Mouse (Mus musculus) CH12.LX (cell line): ENCODE measurements around the gene Brip1. TPM values are rescaled to one million over a fixed set of nuclear protein-coding genes. Genes with fewer than 3 reads are reported as not detected.

ENCODE experiments used
- DNase-seq: peaks from one replicate; pipeline ENCODE4 v3.0.0-alpha.2; 2013; ENCODE audit errors: extremely low read depth
- H3K27ac ChIP-seq: 2 replicates; pipeline ENCODE4 v1.5.1; 2012; ENCODE audit warnings: low read depth, mild to moderate bottlenecking, control low read depth, moderate library complexity; ENCODE audit not compliant: insufficient read depth
- H3K27me3 ChIP-seq: replicated peaks from 2 replicates; pipeline ENCODE3; 2012; ENCODE audit warnings: inconsistent platforms
- H3K36me3 ChIP-seq, 2 experiments: replicated peaks in 1 of 2; 2 replicates each; pipeline versions ENCODE3 to v1.6.1; 2012; ENCODE audit warnings: inconsistent platforms in 1 of 2, low read length in 1 of 2, mild to moderate bottlenecking in 1 of 2, mixed read lengths in 1 of 2, moderate library complexity in 1 of 2; ENCODE audit not compliant: control insufficient read depth in 1 of 2, insufficient read depth in 1 of 2
- H3K4me1 ChIP-seq, 2 experiments: 2 replicates each; pipeline ENCODE4 v1.6.1; 2012; ENCODE audit warnings: inconsistent platforms in 1 of 2, moderate library complexity in 1 of 2; ENCODE audit not compliant: insufficient read depth in 2 of 2, control insufficient read depth in 1 of 2
- H3K4me2 ChIP-seq: 2 replicates; pipeline ENCODE4 v1.6.1; 2012; ENCODE audit warnings: low read depth, mild to moderate bottlenecking, control low read depth; ENCODE audit not compliant: poor library complexity, insufficient read depth, severe bottlenecking
- H3K4me3 ChIP-seq, 3 experiments: fragments of 150-350 bp in 1 of 3; sonication (generic) in 1 of 3; replicated peaks in 1 of 3; 2 replicates each; pipeline versions ENCODE3 to v1.5.1; 2011 to 2012; ENCODE audit warnings: low read depth in 2 of 3, low read length in 2 of 3, mild to moderate bottlenecking in 2 of 3, moderate library complexity in 2 of 3, control low read depth in 1 of 3, improper control_type of control experiment in 1 of 3, inconsistent platforms in 1 of 3, mixed read lengths in 1 of 3; ENCODE audit not compliant: poor library complexity in 1 of 3
- H3K79me2 ChIP-seq: replicated peaks from 2 replicates; pipeline ENCODE4 v1.6.1; 2012; ENCODE audit warnings: mild to moderate bottlenecking, moderate library complexity; ENCODE audit not compliant: control insufficient read depth, poor library complexity, insufficient read depth, severe bottlenecking; ENCODE audit errors: extremely low read depth
- H3K9ac ChIP-seq: 2 replicates; pipeline ENCODE4 v1.6.1; 2012; ENCODE audit warnings: low read depth, mild to moderate bottlenecking, control low read depth, moderate library complexity; ENCODE audit not compliant: insufficient read depth
- H3K9me3 ChIP-seq: replicated peaks from 2 replicates; pipeline ENCODE3; 2012; ENCODE audit warnings: low read length, inconsistent platforms, mixed read lengths
- BHLHE40 ChIP-seq: IDR thresholded peaks from 2 replicates; pipeline ENCODE4 v1.6.1; 2011; ENCODE audit warnings: mild to moderate bottlenecking, low read depth, low read length, improper control_type of control experiment
- CHD1 ChIP-seq: IDR thresholded peaks from 2 replicates; pipeline ENCODE4 v1.6.1; 2012; ENCODE audit warnings: low read depth, low read length, improper control_type of control experiment, inconsistent platforms
- E2F4 ChIP-seq: IDR thresholded peaks from 2 replicates; pipeline ENCODE4 v1.6.1; 2011; ENCODE audit warnings: low read depth, low read length, improper control_type of control experiment; ENCODE audit not compliant: insufficient replicate concordance
- ELF1 ChIP-seq: IDR thresholded peaks from 2 replicates; pipeline ENCODE4 v1.6.1; 2014; ENCODE audit warnings: low read depth, mild to moderate bottlenecking, inconsistent platforms, low read length, improper control_type of control experiment
- ETS1 ChIP-seq: conservative IDR thresholded peaks from 2 replicates; pipeline ENCODE4 v1.6.1; 2012; ENCODE audit warnings: low read depth, mild to moderate bottlenecking, inconsistent platforms, low read length, improper control_type of control experiment, moderate library complexity
- IRF4 ChIP-seq: IDR thresholded peaks from 2 replicates; pipeline ENCODE4 v1.6.1; 2014; ENCODE audit warnings: low read depth, mild to moderate bottlenecking, inconsistent platforms, low read length, improper control_type of control experiment
- JUND ChIP-seq: conservative IDR thresholded peaks from 2 replicates; pipeline ENCODE4 v1.6.1; 2011; ENCODE audit warnings: low read depth, low read length, improper control_type of control experiment
- MAFK ChIP-seq: IDR thresholded peaks from 2 replicates; pipeline ENCODE4 v1.6.1; 2011; ENCODE audit warnings: low read length, improper control_type of control experiment; ENCODE audit not compliant: insufficient replicate concordance
- MAX ChIP-seq: IDR thresholded peaks from 2 replicates; pipeline ENCODE4 v1.6.1; 2011; ENCODE audit warnings: low read length, improper control_type of control experiment
- MXI1 ChIP-seq: IDR thresholded peaks from 2 replicates; pipeline ENCODE4 v1.6.1; 2011; ENCODE audit warnings: mild to moderate bottlenecking, low read depth, low read length, improper control_type of control experiment
- NELFE ChIP-seq: IDR thresholded peaks from 2 replicates; pipeline ENCODE4 v1.6.1; 2011; ENCODE audit warnings: low read depth, low read length, improper control_type of control experiment
- NRF1 ChIP-seq: IDR thresholded peaks from 2 replicates; pipeline ENCODE4 v1.6.1; 2014; ENCODE audit warnings: low read depth, mild to moderate bottlenecking, inconsistent platforms, low read length, improper control_type of control experiment, moderate library complexity
- POLR2A ChIP-seq: IDR thresholded peaks from 2 replicates; pipeline ENCODE4 v1.6.1; 2011; ENCODE audit warnings: low read depth, mild to moderate bottlenecking, improper control_type of control experiment, low read length
- RAD21 ChIP-seq: IDR thresholded peaks from 2 replicates; pipeline ENCODE4 v1.6.1; 2011; ENCODE audit warnings: low read depth, mild to moderate bottlenecking, low read length, improper control_type of control experiment, moderate library complexity
- TBP ChIP-seq: conservative IDR thresholded peaks from 2 replicates; pipeline ENCODE4 v1.6.1; 2011; ENCODE audit warnings: low read depth, low read length, improper control_type of control experiment
- UBTF ChIP-seq: IDR thresholded peaks from 2 replicates; pipeline ENCODE4 v1.6.1; 2012; ENCODE audit warnings: low read depth, mild to moderate bottlenecking, inconsistent platforms, low read length, improper control_type of control experiment, moderate library complexity
- USF1 ChIP-seq: IDR thresholded peaks from 2 replicates; pipeline ENCODE4 v1.6.1; 2014; ENCODE audit warnings: low read depth, mild to moderate bottlenecking, inconsistent platforms, low read length, improper control_type of control experiment
- dilution Hi-C: fragments of 300-500 bp; cut with MboI; formaldehyde crosslinking; loops from 2 replicates; pipeline ENCODE4 v1.14.3; 2020; ENCODE audit warnings: low sequenced_read_pairs; ENCODE audit not compliant: extremely low pct_unique_long_range_greater_than_20kb, extremely low pct_ligation_motif_present
- in situ Hi-C: fragments of 300-500 bp; cut with MboI; formaldehyde crosslinking; loops from 3 replicates; pipeline ENCODE4 v1.14.3; 2019; ENCODE audit warnings: low sequenced_read_pairs, low pct_ligation_motif_present, low pct_unique_long_range_greater_than_20kb, mixed read lengths
- polyA plus RNA-seq: library from polyadenylated mRNA; unstranded; fragments of >175 nt; gene quantifications from 2 replicates; pipeline ENCODE4 v1.2.1, GENCODE M21; 2012; ENCODE audit warnings: low read depth; ENCODE audit not compliant: insufficient read length
- total RNA-seq, 2 experiments: library from RNA; depleted of rRNA; stranded (reverse); fragments of 300-350 nt in 1 of 2; fragments of >200 nt in 1 of 2; gene quantifications; 2 replicates each; pipeline ENCODE4 v1.2.3; 2012 to 2014

The Brip1 gene
- total and polyA plus RNA-seq, 3 experiments: 21.1 to 26.1 (median 24.9) TPM

DNA sequence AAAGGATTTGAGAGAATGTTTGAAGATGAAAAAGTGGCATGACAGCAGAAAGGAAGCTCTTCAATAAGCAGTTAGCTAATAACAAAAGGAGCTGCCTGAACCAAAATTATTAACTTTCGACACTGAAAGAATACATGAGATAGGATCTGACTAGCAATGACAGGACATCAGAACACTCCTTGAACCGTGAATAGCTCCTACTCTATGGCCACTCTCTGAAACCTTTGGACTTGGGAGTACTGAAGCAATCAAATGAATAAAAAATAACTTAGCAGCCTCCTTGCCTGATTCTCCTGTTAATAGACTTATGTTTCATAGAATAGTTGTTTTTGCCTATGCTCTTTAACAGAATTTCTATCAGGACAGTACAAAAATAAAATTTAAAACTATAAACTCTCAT is 40.7 kb downstream of the Brip1 start:
- dilution Hi-C loops: no loop called here
- TF ChIP-seq CHD1 (no peak), UBTF (no peak), NRF1 (no peak), TBP (no peak), BHLHE40 (no peak), JUND (no peak), RAD21 (no peak), IRF4 (no peak), MAX (no peak), NELFE (no peak), ELF1 (no peak), ETS1 (no peak)
- H3K27ac ChIP-seq: no peak overlapping the region
- peaks cover 4 to 40% of the 10 kb centered on the region in 2 experiments for H3K36me3 ChIP-seq
- H3K9me3 ChIP-seq: no peaks in the 10 kb centered on the region
- no peak for DNase-seq
- no peak overlapping the region for H3K4me2 ChIP-seq
- H3K4me1 ChIP-seq: peaks cover 0 to 4% of the 10 kb centered on the region in 2 experiments; a peak in 1 of 4 replicates
- no peaks in the 10 kb centered on the region for H3K27me3 ChIP-seq
- in situ Hi-C loops: loop anchor here (10.0 kb wide), 2 partner anchors 175 to 305 kb away; partner anchors contain the start of gene Gm11444
- no peak overlapping the region for H3K4me3 ChIP-seq
- no peaks in the 10 kb centered on the region for H3K79me2 ChIP-seq
- H3K9ac ChIP-seq: no peak overlapping the region

DNA sequence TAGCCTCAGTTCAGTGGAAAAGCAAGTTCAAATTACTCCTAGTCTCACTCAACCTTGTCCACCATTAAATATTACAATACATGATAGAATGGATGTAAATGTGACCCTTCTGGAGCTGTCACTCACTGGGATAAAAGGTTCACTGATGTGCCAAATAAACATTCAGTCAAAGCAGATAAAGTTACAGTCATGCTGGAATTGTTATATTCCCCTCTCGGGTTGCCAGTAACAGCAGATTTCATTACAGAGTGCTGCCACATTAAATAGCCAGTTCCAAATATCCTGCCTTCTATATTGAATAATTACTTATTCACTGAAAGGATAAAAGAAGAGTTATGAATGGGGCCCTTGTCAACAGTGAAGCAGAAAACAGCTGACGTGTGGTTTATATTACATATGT is 42.0 kb downstream of the Brip1 start:
- H3K9me3 ChIP-seq: no peaks in the 10 kb centered on the region

More for the DNA sequence above, 42.0 kb downstream of the Brip1 start:
- H3K27me3 ChIP-seq: no peaks in the 10 kb centered on the region
- dilution Hi-C loops (no loop called here), in situ Hi-C loops (no loop called here)
- H3K4me3 ChIP-seq: no peak overlapping the region
- no peak for DNase-seq
- no peak overlapping the region for H3K9ac ChIP-seq
- TF ChIP-seq RAD21 (no peak), NELFE (no peak), MAFK (no peak), IRF4 (no peak), CHD1 (no peak), USF1 (no peak), MAX (no peak), MXI1 (no peak), E2F4 (no peak), POLR2A (no peak)
- H3K79me2 ChIP-seq: no peaks in the 10 kb centered on the region
- peaks cover 4 to 36% of the 10 kb centered on the region in 2 experiments for H3K36me3 ChIP-seq
- peaks cover 0 to 4% of the 10 kb centered on the region in 2 experiments; a peak in 1 of 4 replicates for H3K4me1 ChIP-seq
- no peak overlapping the region for H3K4me2 ChIP-seq
- no peak overlapping the region for H3K27ac ChIP-seq
